Mouse (Mus musculus) heart, embryonic 15.5 days (tissue): ENCODE measurements around the gene Tmeff1. TPM values are rescaled to one million over a fixed set of nuclear protein-coding genes. Genes with fewer than 3 reads are reported as not detected.

Experiments
- ATAC-seq: fragments of 200-750 bp; cut with Nextera tagmentation; replicated peaks from 2 replicates; pipeline ENCODE4 v1.8.0; 2017; ENCODE audit warnings: low read depth, moderate TSS enrichment; ENCODE audit not compliant: insufficient number of reproducible peaks, insufficient read depth, low FRiP score
- H3K27ac ChIP-seq: fragments of 300-500 bp; sonication (generic); 2 replicates; pipeline ENCODE4 v1.5.1; 2015; ENCODE audit warnings: mild to moderate bottlenecking, inconsistent platforms
- H3K27me3 ChIP-seq: fragments of 300-500 bp; sonication (generic); 2 replicates; pipeline ENCODE4 v1.6.1; 2015; ENCODE audit warnings: inconsistent platforms
- H3K36me3 ChIP-seq: fragments of 300-500 bp; sonication (generic); 2 replicates; pipeline ENCODE4 v1.6.1; 2015; ENCODE audit warnings: mild to moderate bottlenecking, inconsistent platforms
- H3K4me1 ChIP-seq: fragments of 300-500 bp; sonication (generic); replicated peaks from 2 replicates; pipeline ENCODE4 v1.6.1; 2015; ENCODE audit warnings: inconsistent platforms
- H3K4me2 ChIP-seq: fragments of 300-500 bp; sonication (generic); 2 replicates; pipeline ENCODE4 v1.6.1; 2015; ENCODE audit warnings: inconsistent platforms, mild to moderate bottlenecking, moderate library complexity
- H3K4me3 ChIP-seq: fragments of 300-500 bp; sonication (generic); 2 replicates; pipeline ENCODE4 v1.5.1; 2015; ENCODE audit warnings: mild to moderate bottlenecking, inconsistent platforms
- H3K9ac ChIP-seq: fragments of 300-500 bp; sonication (generic); 2 replicates; pipeline ENCODE4 v1.6.1; 2015; ENCODE audit warnings: mild to moderate bottlenecking, inconsistent platforms
- H3K9me3 ChIP-seq: fragments of 300-500 bp; sonication (generic); replicated peaks from 2 replicates; pipeline ENCODE4 v1.6.1; 2016; ENCODE audit warnings: inconsistent platforms
- WGBS: fragments of 180-500 bp; shearing (Covaris S2); methylation state at CpG from one replicate; pipeline ENCODE4 v1.1.7; 2015; ENCODE audit warnings: mixed read lengths; 5-methylcytosine and 5-hydroxymethylcytosine counted together
- polyA plus RNA-seq: library from polyadenylated mRNA; unstranded; fragments of >200 nt; fragmentation: Nextera tagmentation; extraction: Ambion mirVana; gene quantifications from 2 replicates; pipeline ENCODE4 v1.2.1, GENCODE M21; 2015

Gene Tmeff1
- polyA plus RNA-seq, 1 experiment from 2014 or later, result 24.2 TPM

- H3K4me1 ChIP-seq, result no peaks in the 10 kb centered on the region
- ATAC-seq, result no peak
- no peak overlapping the region for H3K9ac ChIP-seq
- 92% methylated on average over 3 of the region's 3 CpGs for WGBS
- no peaks in the 10 kb centered on the region for H3K9me3 ChIP-seq
- H3K36me3 ChIP-seq, result no peaks in the 10 kb centered on the region
- H3K4me2 ChIP-seq, result no peak overlapping the region
- no peaks in the 10 kb centered on the region for H3K27me3 ChIP-seq
- no peak overlapping the region for H3K27ac ChIP-seq
- H3K4me3 ChIP-seq, result no peak overlapping the region
Measured at GRCm38 (mm10) chr4:48696706-48697105, 111.7 kb downstream of the Tmeff1 start.

- Histone ChIP-seq H3K27ac (no peak overlapping the region), H3K9me3 (no peaks in the 10 kb centered on the region), H3K4me1 (no peaks in the 10 kb centered on the region), H3K36me3 (no peaks in the 10 kb centered on the region), H3K27me3 (no peaks in the 10 kb centered on the region), H3K4me3 (no peak overlapping the region), H3K4me2 (no peak overlapping the region), H3K9ac (no peak overlapping the region)
- no peak for ATAC-seq
- 58% methylated on average over 11 of the region's 11 CpGs for WGBS
Measured at GRCm38 (mm10) chr4:48697302-48697701, 112.3 kb downstream of the Tmeff1 start.

Other genes with a start within 250 kb of the Tmeff1 start
- gene Tex10, start 111.7 kb upstream of the Tmeff1 start, polyA plus RNA-seq, result 24.7 and 30.2 TPM in 2 replicates
- 23.8 and 26.8 TPM in 2 replicates for gene Msantd3, start 45.2 kb upstream of the Tmeff1 start, polyA plus RNA-seq
- 13.2 and 17.3 TPM in 2 replicates for gene Cavin4, start 78.3 kb downstream of the Tmeff1 start, polyA plus RNA-seq